Mouse (Mus musculus): Measurements from ENCODE around the gene Capn7.

- TF ChIP-seq POLR2A (IDR thresholded peaks at IDR 0.05; ENCODE audit: extremely low read depth, insufficient read depth, low read length) (no peak), CTCF (IDR thresholded peaks at IDR 0.05; ENCODE audit: low read depth, low read length) (peak; percentile 41)
Observed at GRCm38 (mm10) chr14:31394822-31395532, 58.5 kb downstream of the Capn7 start.

Data from liver, adult 2 months (tissue).